Mouse (Mus musculus) lung, adult 2 months (tissue): Measurements from ENCODE around the gene Emilin1.

Experiments
- CTCF ChIP-seq: fragments of 200-500 bp; IDR thresholded peaks from 2 replicates; pipeline ENCODE4 v1.5.1; 2011; ENCODE audit warnings: mild to moderate bottlenecking, low read length, control low read depth; ENCODE audit not compliant: insufficient read depth
- POLR2A ChIP-seq: fragments of 200-500 bp; IDR thresholded peaks from 2 replicates; pipeline ENCODE4 v1.6.1; 2011; ENCODE audit warnings: low read depth, mild to moderate bottlenecking, control low read depth, low read length, borderline replicate concordance; ENCODE audit errors: extremely low read depth

GRCm38 (mm10) chr5:30868981-30869380 lies 44.2 kb upstream of the Emilin1 start:
- TF ChIP-seq POLR2A (no peak), CTCF (no peak)
